Mouse (Mus musculus) kidney, embryonic 15.5 days (tissue): ENCODE measurements at regions not wholly inside any gene's neighbourhood (a gene's known extent, or its start where the extent isn't known, plus 50 kb on each side); places are given as distances from the start of the nearest gene placed in this dataset.

Experiments
- ATAC-seq: fragments of 200-750 bp; cut with Nextera tagmentation; replicated peaks from 2 replicates; pipeline ENCODE4 v1.8.0; 2017; ENCODE audit warnings: moderate TSS enrichment; ENCODE audit not compliant: low FRiP score
- H3K27ac ChIP-seq: fragments of 300-500 bp; sonication (generic); 2 replicates; pipeline ENCODE4 v1.5.1; 2015; ENCODE audit warnings: mild to moderate bottlenecking, inconsistent platforms
- H3K27me3 ChIP-seq: fragments of 300-500 bp; sonication (generic); 2 replicates; pipeline ENCODE4 v1.6.1; 2015; ENCODE audit warnings: inconsistent platforms
- H3K36me3 ChIP-seq: fragments of 300-500 bp; sonication (generic); 2 replicates; pipeline ENCODE4 v1.6.1; 2015; ENCODE audit warnings: inconsistent platforms
- H3K4me1 ChIP-seq: fragments of 300-500 bp; sonication (generic); 2 replicates; pipeline ENCODE4 v1.6.1; 2015; ENCODE audit warnings: inconsistent platforms
- H3K4me2 ChIP-seq: fragments of 300-500 bp; sonication (generic); 2 replicates; pipeline ENCODE4 v1.6.1; 2015; ENCODE audit warnings: moderate library complexity, mild to moderate bottlenecking, inconsistent platforms
- H3K4me3 ChIP-seq: fragments of 300-500 bp; sonication (generic); replicated peaks from 2 replicates; pipeline ENCODE4 v1.5.1; 2015; ENCODE audit warnings: mild to moderate bottlenecking, inconsistent platforms
- H3K9ac ChIP-seq: fragments of 300-500 bp; sonication (generic); 2 replicates; pipeline ENCODE4 v1.6.1; 2015; ENCODE audit warnings: mild to moderate bottlenecking, inconsistent platforms
- H3K9me3 ChIP-seq: fragments of 300-500 bp; sonication (generic); replicated peaks from 2 replicates; pipeline ENCODE4 v1.6.1; 2016; ENCODE audit warnings: inconsistent platforms
- WGBS: fragments of 180-500 bp; shearing (Covaris S2); methylation state at CpG from one replicate; pipeline ENCODE4 v1.1.7; 2015; ENCODE audit warnings: mixed read lengths; 5-methylcytosine and 5-hydroxymethylcytosine counted together

GRCm38 (mm10) chr6:67168031-67168777 lies 69.8 kb upstream of the Serbp1 start:
- Histone ChIP-seq H3K36me3 (no peaks in the 10 kb centered on the region), H3K4me2 (peak overlapping the region; percentile 60), H3K4me3 (peak overlapping the region; percentile 52), H3K4me1 (peaks cover 7% of the 10 kb centered on the region), H3K27ac (peak overlapping the region; percentile 83), H3K9ac (peak overlapping the region; percentile 38; the same call in 1 of the 2 replicates), H3K27me3 (no peaks in the 10 kb centered on the region), H3K9me3 (no peaks in the 10 kb centered on the region)
- peak; percentile 74 for ATAC-seq
- WGBS: 15% methylated on average over 11 of the region's 11 CpGs

- H3K4me3 ChIP-seq: no peak overlapping the region
- H3K4me1 ChIP-seq: peaks cover 7% of the 10 kb centered on the region
- H3K27me3 ChIP-seq: no peaks in the 10 kb centered on the region
- ATAC-seq: no peak
- no peak overlapping the region for H3K4me2 ChIP-seq
- no peak overlapping the region for H3K9ac ChIP-seq
- WGBS: 92% methylated on average over 6 of the region's 6 CpGs
- H3K36me3 ChIP-seq: no peaks in the 10 kb centered on the region
- no peak overlapping the region for H3K27ac ChIP-seq
- H3K9me3 ChIP-seq: no peaks in the 10 kb centered on the region
Observed at GRCm38 (mm10) chr6:67165091-67165490, 72.9 kb upstream of the Serbp1 start.

GRCm38 (mm10) chr6:67163947-67164346 lies 74.0 kb upstream of the Serbp1 start:
- peaks cover 7% of the 10 kb centered on the region for H3K4me1 ChIP-seq
- 90% methylated on average over 2 of the region's 2 CpGs for WGBS
- ATAC-seq: no peak
- H3K4me2 ChIP-seq: no peak overlapping the region
- H3K9me3 ChIP-seq: no peaks in the 10 kb centered on the region
- H3K9ac ChIP-seq: no peak overlapping the region
- no peak overlapping the region for H3K4me3 ChIP-seq
- no peak overlapping the region for H3K27ac ChIP-seq
- no peaks in the 10 kb centered on the region for H3K36me3 ChIP-seq
- no peaks in the 10 kb centered on the region for H3K27me3 ChIP-seq

GRCm38 (mm10) chr6:67162814-67163213 lies 75.2 kb upstream of the Serbp1 start:
- Histone ChIP-seq H3K4me3 (no peak overlapping the region), H3K27ac (no peak overlapping the region), H3K4me2 (no peak overlapping the region), H3K4me1 (peaks cover 3% of the 10 kb centered on the region; the same call in 1 of the 2 replicates), H3K9ac (no peak overlapping the region), H3K9me3 (no peaks in the 10 kb centered on the region), H3K36me3 (no peaks in the 10 kb centered on the region), H3K27me3 (no peaks in the 10 kb centered on the region)
- ATAC-seq: no peak
- 69% methylated on average over 3 of the region's 3 CpGs for WGBS

- H3K4me3 ChIP-seq: no peak overlapping the region
- no peak overlapping the region for H3K4me2 ChIP-seq
- H3K27ac ChIP-seq: no peak overlapping the region
- H3K36me3 ChIP-seq: no peaks in the 10 kb centered on the region
- peak; percentile 72 for ATAC-seq
- no peaks in the 10 kb centered on the region for H3K27me3 ChIP-seq
- no peaks in the 10 kb centered on the region for H3K9me3 ChIP-seq
- WGBS: 75% methylated on average over 7 of the region's 7 CpGs
- peaks cover 3% of the 10 kb centered on the region; the same call in 1 of the 2 replicates for H3K4me1 ChIP-seq
- H3K9ac ChIP-seq: no peak overlapping the region
Observed at GRCm38 (mm10) chr6:67161610-67162009, 76.4 kb upstream of the Serbp1 start.

GRCm38 (mm10) chr6:67160564-67160963 lies 77.4 kb upstream of the Serbp1 start:
- Histone ChIP-seq H3K4me3 (no peak overlapping the region), H3K9me3 (no peaks in the 10 kb centered on the region), H3K27me3 (no peaks in the 10 kb centered on the region), H3K4me2 (no peak overlapping the region), H3K27ac (no peak overlapping the region), H3K9ac (no peak overlapping the region), H3K4me1 (peaks cover 3% of the 10 kb centered on the region; the same call in 1 of the 2 replicates), H3K36me3 (no peaks in the 10 kb centered on the region)
- no peak for ATAC-seq
- WGBS: 67% methylated on average over 3 of the region's 3 CpGs

GRCm38 (mm10) chr6:67159726-67160523 lies 78.1 kb upstream of the Serbp1 start:
- ATAC-seq: no peak
- H3K27me3 ChIP-seq: no peaks in the 10 kb centered on the region
- WGBS: 49% methylated on average over 5 of the region's 5 CpGs

GRCm38 (mm10) chr6:67159224-67159623 lies 78.8 kb upstream of the Serbp1 start:
- peaks cover 3% of the 10 kb centered on the region; the same call in 1 of the 2 replicates for H3K4me1 ChIP-seq
- no peak overlapping the region for H3K4me3 ChIP-seq
- ATAC-seq: no peak
- WGBS: 23% methylated on average over 2 of the region's 2 CpGs
- no peak overlapping the region for H3K27ac ChIP-seq
- no peaks in the 10 kb centered on the region for H3K27me3 ChIP-seq
- 0 out of 2 replicates have a peak overlapping the region, but pooled peaks have one; percentile 25 for H3K4me2 ChIP-seq
- no peak overlapping the region for H3K9ac ChIP-seq
- no peaks in the 10 kb centered on the region for H3K36me3 ChIP-seq
- H3K9me3 ChIP-seq: no peaks in the 10 kb centered on the region

More at GRCm38 (mm10) chr6:67159726-67160523, 78.1 kb upstream of the Serbp1 start:
- no peaks in the 10 kb centered on the region for H3K9me3 ChIP-seq
- H3K9ac ChIP-seq: no peak overlapping the region
- H3K4me1 ChIP-seq: peaks cover 3% of the 10 kb centered on the region; the same call in 1 of the 2 replicates
- H3K4me3 ChIP-seq: no peak overlapping the region
- H3K36me3 ChIP-seq: no peaks in the 10 kb centered on the region
- H3K4me2 ChIP-seq: no peak overlapping the region
- no peak overlapping the region for H3K27ac ChIP-seq

- ATAC-seq: peak; percentile 74
- H3K4me1 ChIP-seq: peaks cover 3% of the 10 kb centered on the region; the same call in 1 of the 2 replicates
- H3K27me3 ChIP-seq: no peaks in the 10 kb centered on the region
- H3K4me3 ChIP-seq: no peak overlapping the region
- H3K9ac ChIP-seq: no peak overlapping the region
- H3K27ac ChIP-seq: no peak overlapping the region
- H3K36me3 ChIP-seq: no peaks in the 10 kb centered on the region
- H3K4me2 ChIP-seq: peak overlapping the region; percentile 25; the same call in 1 of the 2 replicates
- WGBS: 3% methylated on average over 10 of the region's 10 CpGs
- no peaks in the 10 kb centered on the region for H3K9me3 ChIP-seq
Observed at GRCm38 (mm10) chr6:67158765-67159164, 79.2 kb upstream of the Serbp1 start.

- WGBS: 89% methylated on average over 3 of the region's 3 CpGs
- Histone ChIP-seq H3K27ac (no peak overlapping the region), H3K4me1 (no peaks in the 10 kb centered on the region), H3K4me2 (no peak overlapping the region), H3K4me3 (no peak overlapping the region), H3K9me3 (no peaks in the 10 kb centered on the region), H3K27me3 (no peaks in the 10 kb centered on the region), H3K9ac (no peak overlapping the region), H3K36me3 (no peaks in the 10 kb centered on the region)
- no peak for ATAC-seq
Observed at GRCm38 (mm10) chr6:67152845-67153468, 85.0 kb upstream of the Serbp1 start.

- H3K4me1 ChIP-seq: no peaks in the 10 kb centered on the region
- 92% methylated on average over 2 of the region's 2 CpGs for WGBS
- no peak overlapping the region for H3K4me2 ChIP-seq
- no peak overlapping the region for H3K27ac ChIP-seq
- H3K9me3 ChIP-seq: no peaks in the 10 kb centered on the region
- H3K36me3 ChIP-seq: no peaks in the 10 kb centered on the region
- no peaks in the 10 kb centered on the region for H3K27me3 ChIP-seq
- ATAC-seq: no peak
- no peak overlapping the region for H3K9ac ChIP-seq
- H3K4me3 ChIP-seq: no peak overlapping the region
Observed at GRCm38 (mm10) chr6:67151515-67151914, 86.5 kb upstream of the Serbp1 start.

- no peak overlapping the region for H3K9ac ChIP-seq
- no peak overlapping the region for H3K4me2 ChIP-seq
- ATAC-seq: no peak
- WGBS: 76% methylated on average over 2 of the region's 2 CpGs
- no peak overlapping the region for H3K27ac ChIP-seq
- no peaks in the 10 kb centered on the region for H3K27me3 ChIP-seq
- no peaks in the 10 kb centered on the region for H3K36me3 ChIP-seq
- no peaks in the 10 kb centered on the region for H3K4me1 ChIP-seq
- no peak overlapping the region for H3K4me3 ChIP-seq
- H3K9me3 ChIP-seq: no peaks in the 10 kb centered on the region
Observed at GRCm38 (mm10) chr6:67149425-67149824, 88.6 kb upstream of the Serbp1 start.
